Mouse (Mus musculus): ENCODE data around the gene Setd1b. TPM values are rescaled to one million over a fixed set of nuclear protein-coding genes. Genes with fewer than 3 reads are reported as not detected.

Gene Setd1b
- polyA plus RNA-seq, 1 experiment from 2014 or later: 4.5 TPM

GRCm38 (mm10) chr5:123122181-123122580 is 19.8 kb upstream of the Setd1b start:
- Histone ChIP-seq H3K9ac (ENCODE audit: low read length) (no peak overlapping the region), H3K27me3 (ENCODE audit: control insufficient read depth, insufficient read depth, low read length) (no peaks in the 10 kb centered on the region), H3K4me2 (replicated peaks; ENCODE audit: low read depth) (no peak overlapping the region), H3K4me3 (ENCODE audit: low read depth, low read length) (no peak overlapping the region), H3K27ac (replicated peaks) (no peak overlapping the region), H3K4me1 (replicated peaks; ENCODE audit: control insufficient read depth, insufficient read depth) (no peaks in the 10 kb centered on the region), H3K9me3 (ENCODE audit: control insufficient read depth, low read length) (no peaks in the 10 kb centered on the region), H3K36me3 (ENCODE audit: control insufficient read depth, insufficient read depth, low read length) (no peaks in the 10 kb centered on the region; the same call in 1 of the 2 replicates)
- DNase-seq (ENCODE audit: low spot score) (no peak), ATAC-seq (ENCODE audit: low FRiP score, low TSS enrichment) (no peak)
- peak; percentile 63 for TF ChIP-seq CTCF (IDR thresholded peaks at IDR 0.05; ENCODE audit: low read depth)
- no peak for TF ChIP-seq EP300 (optimal IDR thresholded peaks at IDR 0.05)
- WGBS: 88% methylated on average over 4 of the region's 4 CpGs

GRCm38 (mm10) chr5:123125105-123125504 is 16.9 kb upstream of the Setd1b start:
- H3K9ac ChIP-seq (ENCODE audit: low read length): no peak overlapping the region
- no peaks in the 10 kb centered on the region for H3K9me3 ChIP-seq (ENCODE audit: control insufficient read depth, low read length)
- no peak overlapping the region for H3K4me3 ChIP-seq (ENCODE audit: low read depth, low read length)
- H3K4me2 ChIP-seq (replicated peaks; ENCODE audit: low read depth): no peak overlapping the region
- H3K27me3 ChIP-seq (ENCODE audit: control insufficient read depth, insufficient read depth, low read length): no peaks in the 10 kb centered on the region
- no peaks in the 10 kb centered on the region for H3K4me1 ChIP-seq (replicated peaks; ENCODE audit: control insufficient read depth, insufficient read depth)
- DNase-seq (ENCODE audit: low spot score) (no peak), ATAC-seq (ENCODE audit: low FRiP score, low TSS enrichment) (no peak)
- 0 out of 2 replicates have a peak, but pooled peaks cover 2% of the 10 kb centered on the region for H3K36me3 ChIP-seq (ENCODE audit: control insufficient read depth, insufficient read depth, low read length)
- no peak for TF ChIP-seq CTCF (IDR thresholded peaks at IDR 0.05; ENCODE audit: low read depth)
- no peak for TF ChIP-seq EP300 (optimal IDR thresholded peaks at IDR 0.05)
- 77% methylated on average over 6 of the region's 6 CpGs for WGBS
- H3K27ac ChIP-seq (replicated peaks): no peak overlapping the region

DNA sequence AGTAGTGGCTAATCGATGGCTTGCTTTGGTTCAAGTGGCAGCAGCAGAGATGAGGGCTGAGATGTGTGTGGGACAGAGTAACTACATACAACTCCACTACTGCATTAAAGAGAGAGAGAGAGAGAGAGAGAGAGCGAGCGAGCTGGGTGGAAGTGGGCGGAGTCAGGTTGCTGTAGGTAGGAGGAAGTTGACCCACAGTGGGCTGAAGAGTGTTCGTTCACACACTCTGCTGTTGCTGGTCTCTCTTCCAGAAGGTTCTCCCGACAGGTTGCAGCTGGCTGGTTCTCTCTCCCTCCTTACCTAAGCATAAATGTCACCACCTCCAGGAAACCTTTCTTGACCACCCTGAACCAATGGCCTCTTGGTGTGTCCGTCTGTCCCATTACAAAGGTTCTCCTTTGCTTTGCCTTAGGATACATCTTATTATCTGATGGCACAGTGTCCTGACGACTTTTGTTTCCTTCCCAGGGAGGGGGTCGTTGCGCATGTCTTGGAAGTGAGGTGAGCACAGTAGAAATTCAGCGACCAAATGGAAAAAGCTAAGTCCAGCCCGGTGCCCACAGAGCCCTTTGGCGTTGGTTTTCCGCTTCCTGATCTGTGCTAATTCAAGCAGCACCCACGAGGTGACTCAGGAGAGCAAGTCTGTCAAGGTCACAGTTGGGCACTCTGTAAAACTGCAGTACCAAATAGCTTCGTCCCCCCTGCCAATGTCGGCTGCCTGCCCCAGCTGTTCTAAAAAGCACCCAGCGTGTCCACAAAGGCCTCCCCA is 16.2 kb upstream of the Setd1b start:
- WGBS: 73% methylated on average over 18 of the region's 18 CpGs
- no peaks in the 10 kb centered on the region for H3K27me3 ChIP-seq (ENCODE audit: control insufficient read depth, insufficient read depth, low read length)
- no peak for ATAC-seq (ENCODE audit: low FRiP score, low TSS enrichment)
- H3K4me3 ChIP-seq (ENCODE audit: low read depth, low read length): no peak overlapping the region
- no peak for DNase-seq (ENCODE audit: low spot score)
- no peak overlapping the region for H3K27ac ChIP-seq (replicated peaks)
- H3K9me3 ChIP-seq (ENCODE audit: control insufficient read depth, low read length): no peaks in the 10 kb centered on the region
- no peaks in the 10 kb centered on the region for H3K4me1 ChIP-seq (replicated peaks; ENCODE audit: control insufficient read depth, insufficient read depth)
- no peak overlapping the region for H3K9ac ChIP-seq (ENCODE audit: low read length)
- TF ChIP-seq EP300 (optimal IDR thresholded peaks at IDR 0.05) (no peak), CTCF (IDR thresholded peaks at IDR 0.05; ENCODE audit: low read depth) (no peak)
- 0 out of 2 replicates have a peak, but pooled peaks cover 2% of the 10 kb centered on the region for H3K36me3 ChIP-seq (ENCODE audit: control insufficient read depth, insufficient read depth, low read length)
- no peak overlapping the region for H3K4me2 ChIP-seq (replicated peaks; ENCODE audit: low read depth)

- H3K9ac ChIP-seq (ENCODE audit: low read length): no peak overlapping the region
- WGBS: 70% methylated on average over 6 of the region's 6 CpGs
Observed at GRCm38 (mm10) chr5:123127031-123127430, 15.0 kb upstream of the Setd1b start.

DNA sequence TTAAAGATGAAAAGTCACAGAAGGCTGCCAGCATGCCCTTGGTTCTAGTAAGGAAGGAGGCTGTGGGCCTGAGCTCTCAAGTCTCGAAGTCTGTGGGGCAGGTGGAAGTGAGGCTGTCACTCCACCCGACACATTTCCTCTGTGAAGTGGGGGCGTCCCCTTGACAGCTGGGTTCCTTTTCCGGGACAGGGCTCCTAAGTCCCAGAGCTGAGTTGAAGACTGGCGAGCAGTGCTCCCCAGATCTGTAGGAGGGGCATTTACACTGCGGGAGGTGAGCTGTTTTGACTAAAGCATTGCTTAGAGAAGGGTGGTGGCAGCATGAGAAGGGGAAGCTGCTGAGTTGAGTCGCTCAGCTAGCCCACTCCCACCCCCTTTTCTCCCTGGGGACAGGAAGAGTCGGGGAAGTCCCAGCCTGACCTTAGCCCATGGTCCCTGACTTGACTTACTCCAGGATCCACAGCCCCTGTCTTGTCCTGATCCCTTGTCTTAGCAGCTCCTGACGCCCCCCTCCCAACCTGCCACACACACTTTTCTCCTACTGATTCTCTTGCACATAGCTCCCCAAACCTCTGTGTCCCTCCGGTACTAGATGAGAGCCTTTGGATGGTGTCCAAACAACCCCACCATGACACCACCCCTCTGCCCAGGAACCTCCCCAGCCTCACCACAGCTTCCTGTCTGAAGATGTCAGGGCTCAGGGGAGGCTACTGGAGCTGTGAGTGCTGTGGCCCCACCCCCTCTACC is 13.4 kb upstream of the Setd1b start:
- Histone ChIP-seq H3K9me3 (ENCODE audit: control insufficient read depth, low read length) (no peaks in the 10 kb centered on the region), H3K4me2 (replicated peaks; ENCODE audit: low read depth) (no peak overlapping the region), H3K4me3 (ENCODE audit: low read depth, low read length) (no peak overlapping the region), H3K27me3 (ENCODE audit: control insufficient read depth, insufficient read depth, low read length) (no peaks in the 10 kb centered on the region), H3K9ac (ENCODE audit: low read length) (no peak overlapping the region), H3K36me3 (ENCODE audit: control insufficient read depth, insufficient read depth, low read length) (0 out of 2 replicates have a peak, but pooled peaks cover 2% of the 10 kb centered on the region), H3K27ac (replicated peaks) (no peak overlapping the region), H3K4me1 (replicated peaks; ENCODE audit: control insufficient read depth, insufficient read depth) (no peaks in the 10 kb centered on the region)
- TF ChIP-seq EP300 (optimal IDR thresholded peaks at IDR 0.05) (no peak), CTCF (IDR thresholded peaks at IDR 0.05; ENCODE audit: low read depth) (no peak)
- ATAC-seq (ENCODE audit: low FRiP score, low TSS enrichment) (no peak), DNase-seq (ENCODE audit: low spot score) (no peak)
- 79% methylated on average over 10 of the region's 10 CpGs for WGBS

More at GRCm38 (mm10) chr5:123127031-123127430, 15.0 kb upstream of the Setd1b start:
- Histone ChIP-seq H3K4me3 (ENCODE audit: low read depth, low read length) (no peak overlapping the region), H3K27ac (replicated peaks) (no peak overlapping the region), H3K27me3 (ENCODE audit: control insufficient read depth, insufficient read depth, low read length) (no peaks in the 10 kb centered on the region), H3K4me1 (replicated peaks; ENCODE audit: control insufficient read depth, insufficient read depth) (no peaks in the 10 kb centered on the region), H3K4me2 (replicated peaks; ENCODE audit: low read depth) (no peak overlapping the region), H3K36me3 (ENCODE audit: control insufficient read depth, insufficient read depth, low read length) (0 out of 2 replicates have a peak, but pooled peaks cover 2% of the 10 kb centered on the region), H3K9me3 (ENCODE audit: control insufficient read depth, low read length) (no peaks in the 10 kb centered on the region)
- TF ChIP-seq CTCF (IDR thresholded peaks at IDR 0.05; ENCODE audit: low read depth) (no peak), EP300 (optimal IDR thresholded peaks at IDR 0.05) (no peak)
- no peak for ATAC-seq (ENCODE audit: low FRiP score, low TSS enrichment)
- no peak for DNase-seq (ENCODE audit: low spot score)
